Mouse (Mus musculus) heart, embryonic 12.5 days (tissue): ENCODE data around the gene Rhbdd2. TPM values are rescaled to one million over a fixed set of nuclear protein-coding genes. Genes with fewer than 3 reads are reported as not detected.

Experiments
- ATAC-seq: fragments of 200-750 bp; cut with Nextera tagmentation; 2 replicates; pipeline ENCODE4 v1.8.0; 2017; ENCODE audit warnings: moderate TSS enrichment, moderate library complexity; ENCODE audit not compliant: insufficient number of reproducible peaks, low FRiP score
- H3K27ac ChIP-seq: fragments of 300-500 bp; sonication (generic); 2 replicates; pipeline ENCODE4 v1.5.1; 2016; ENCODE audit warnings: mild to moderate bottlenecking, moderate library complexity; ENCODE audit not compliant: poor library complexity, severe bottlenecking
- H3K27me3 ChIP-seq: fragments of 300-500 bp; sonication (generic); replicated peaks from 2 replicates; pipeline ENCODE4 v1.6.1; 2016; ENCODE audit warnings: mild to moderate bottlenecking, moderate library complexity
- H3K36me3 ChIP-seq: fragments of 300-500 bp; sonication (generic); 2 replicates; pipeline ENCODE4 v1.6.1; 2016; ENCODE audit warnings: mild to moderate bottlenecking, moderate library complexity
- H3K4me1 ChIP-seq: fragments of 300-500 bp; sonication (generic); replicated peaks from 2 replicates; pipeline ENCODE4 v1.6.1; 2016; ENCODE audit warnings: mild to moderate bottlenecking
- H3K4me2 ChIP-seq: fragments of 300-500 bp; sonication (generic); 2 replicates; pipeline ENCODE4 v1.6.1; 2016; ENCODE audit warnings: mild to moderate bottlenecking, moderate library complexity
- H3K4me3 ChIP-seq: fragments of 300-500 bp; sonication (generic); 2 replicates; pipeline ENCODE4 v1.5.1; 2016; ENCODE audit warnings: mild to moderate bottlenecking
- H3K9ac ChIP-seq: fragments of 300-500 bp; sonication (generic); 2 replicates; pipeline ENCODE4 v1.6.1; 2016; ENCODE audit warnings: mild to moderate bottlenecking, moderate library complexity
- H3K9me3 ChIP-seq: fragments of 300-500 bp; sonication (generic); replicated peaks from 2 replicates; pipeline ENCODE4 v1.6.1; 2016; ENCODE audit warnings: mild to moderate bottlenecking, moderate library complexity
- WGBS: fragments of 180-500 bp; shearing (Covaris S2); methylation state at CpG from one replicate; pipeline ENCODE4 v1.1.7; 2016; 5-methylcytosine and 5-hydroxymethylcytosine counted together
- polyA plus RNA-seq: library from polyadenylated mRNA; unstranded; fragments of >200 nt; fragmentation: Nextera tagmentation; extraction: Ambion mirVana; gene quantifications from 2 replicates; pipeline ENCODE4 v1.2.1, GENCODE M21; 2016

Rhbdd2 gene
- polyA plus RNA-seq, 1 experiment from 2014 or later: 39.2 TPM

- Histone ChIP-seq H3K9ac (no peak overlapping the region), H3K27ac (no peak overlapping the region), H3K4me2 (no peak overlapping the region), H3K36me3 (no peaks in the 10 kb centered on the region), H3K4me3 (no peak overlapping the region), H3K27me3 (no peaks in the 10 kb centered on the region), H3K4me1 (no peaks in the 10 kb centered on the region), H3K9me3 (peaks cover 6% of the 10 kb centered on the region; the same call in 1 of the 2 replicates)
- ATAC-seq: no peak
- 87% methylated on average over 5 of the region's 5 CpGs for WGBS
Measured at GRCm38 (mm10) chr5:135666890-135667289, 34.5 kb downstream of the Rhbdd2 start.

- WGBS: 76% methylated on average over 7 of the region's 7 CpGs
- no peak for ATAC-seq
- peaks cover 6% of the 10 kb centered on the region; the same call in 1 of the 2 replicates for H3K9me3 ChIP-seq
- H3K4me3 ChIP-seq: no peak overlapping the region
- H3K27ac ChIP-seq: no peak overlapping the region
- no peaks in the 10 kb centered on the region for H3K4me1 ChIP-seq
- H3K9ac ChIP-seq: no peak overlapping the region
- no peaks in the 10 kb centered on the region for H3K27me3 ChIP-seq
- no peaks in the 10 kb centered on the region for H3K36me3 ChIP-seq
- H3K4me2 ChIP-seq: no peak overlapping the region
Measured at GRCm38 (mm10) chr5:135668071-135668470, 35.7 kb downstream of the Rhbdd2 start.

- ATAC-seq: no peak
- Histone ChIP-seq H3K4me3 (no peak within 1 kb of the TSS), H3K9me3 (peaks cover 6% of the 10 kb centered on the region; the same call in 1 of the 2 replicates), H3K4me2 (no peak within 1 kb of the TSS), H3K36me3 (no peaks in the 10 kb centered on the region), H3K27me3 (0 out of 2 replicates have a peak, but pooled peaks cover 5% of the 10 kb centered on the region), H3K4me1 (peaks cover 4% of the 10 kb centered on the region), H3K9ac (no peak within 1 kb of the TSS), H3K27ac (no peak within 1 kb of the TSS)
- WGBS: 19% methylated on average over 9 of the region's 9 CpGs
Measured at GRCm38 (mm10) chr5:135669741-135670275, 37.4 kb downstream of the Rhbdd2 start, which contains the start of gene Por. Gene Por, plus strand, starts transcription at chr5:135670033.

- H3K4me1 ChIP-seq: peaks cover 8% of the 10 kb centered on the region
- no peak overlapping the region for H3K27ac ChIP-seq
- peaks cover 10% of the 10 kb centered on the region for H3K27me3 ChIP-seq
- no peak overlapping the region for H3K4me2 ChIP-seq
- H3K9ac ChIP-seq: no peak overlapping the region
- H3K9me3 ChIP-seq: peaks cover 4% of the 10 kb centered on the region; the same call in 1 of the 2 replicates
- no peak for ATAC-seq
- H3K36me3 ChIP-seq: no peaks in the 10 kb centered on the region
- H3K4me3 ChIP-seq: no peak overlapping the region
- WGBS: 75% methylated on average over 2 of the region's 2 CpGs
Measured at GRCm38 (mm10) chr5:135670881-135671280, 38.5 kb downstream of the Rhbdd2 start.

- H3K36me3 ChIP-seq: no peaks in the 10 kb centered on the region
- H3K4me3 ChIP-seq: no peak overlapping the region
- WGBS: 61% methylated on average over 4 of the region's 4 CpGs
- no peaks in the 10 kb centered on the region for H3K9me3 ChIP-seq
- H3K27ac ChIP-seq: no peak overlapping the region
- H3K27me3 ChIP-seq: peaks cover 14% of the 10 kb centered on the region
- peaks cover 8% of the 10 kb centered on the region for H3K4me1 ChIP-seq
- H3K4me2 ChIP-seq: no peak overlapping the region
- H3K9ac ChIP-seq: no peak overlapping the region
- ATAC-seq: no peak
Measured at GRCm38 (mm10) chr5:135672509-135672908, 40.1 kb downstream of the Rhbdd2 start.

GRCm38 (mm10) chr5:135672980-135673379 is 40.6 kb downstream of the Rhbdd2 start:
- H3K27ac ChIP-seq: no peak overlapping the region
- ATAC-seq: no peak
- WGBS: 48% methylated on average over 5 of the region's 5 CpGs
- H3K9me3 ChIP-seq: no peaks in the 10 kb centered on the region
- no peak overlapping the region for H3K4me2 ChIP-seq
- H3K4me3 ChIP-seq: no peak overlapping the region
- no peaks in the 10 kb centered on the region for H3K36me3 ChIP-seq
- peaks cover 8% of the 10 kb centered on the region for H3K4me1 ChIP-seq
- no peak overlapping the region for H3K9ac ChIP-seq
- peaks cover 14% of the 10 kb centered on the region for H3K27me3 ChIP-seq

GRCm38 (mm10) chr5:135674349-135674775 is 41.9 kb downstream of the Rhbdd2 start:
- 0 out of 2 replicates have a peak overlapping the region, but pooled peaks have one; percentile 24 for H3K4me2 ChIP-seq
- peaks cover 14% of the 10 kb centered on the region for H3K27me3 ChIP-seq
- ATAC-seq: no peak
- no peaks in the 10 kb centered on the region for H3K36me3 ChIP-seq
- no peaks in the 10 kb centered on the region for H3K9me3 ChIP-seq
- H3K4me3 ChIP-seq: no peak overlapping the region
- H3K4me1 ChIP-seq: peaks cover 8% of the 10 kb centered on the region
- H3K27ac ChIP-seq: no peak overlapping the region
- no peak overlapping the region for H3K9ac ChIP-seq
- WGBS: 35% methylated on average over 3 of the region's 3 CpGs

- Histone ChIP-seq H3K27me3 (peaks cover 14% of the 10 kb centered on the region), H3K36me3 (no peaks in the 10 kb centered on the region), H3K9ac (no peak overlapping the region), H3K4me3 (no peak overlapping the region), H3K4me2 (0 out of 2 replicates have a peak overlapping the region, but pooled peaks have one; percentile 24), H3K4me1 (peaks cover 8% of the 10 kb centered on the region), H3K9me3 (no peaks in the 10 kb centered on the region), H3K27ac (no peak overlapping the region)
- ATAC-seq: no peak
- 3% methylated on average over 11 of the region's 11 CpGs for WGBS
Measured at GRCm38 (mm10) chr5:135674821-135675220, 42.4 kb downstream of the Rhbdd2 start.

GRCm38 (mm10) chr5:135676696-135677095 is 44.3 kb downstream of the Rhbdd2 start:
- no peaks in the 10 kb centered on the region for H3K9me3 ChIP-seq
- ATAC-seq: no peak
- no peak overlapping the region for H3K27ac ChIP-seq
- H3K4me2 ChIP-seq: no peak overlapping the region
- peaks cover 8% of the 10 kb centered on the region for H3K4me1 ChIP-seq
- H3K9ac ChIP-seq: no peak overlapping the region
- 72% methylated on average over 3 of the region's 3 CpGs for WGBS
- H3K27me3 ChIP-seq: peaks cover 14% of the 10 kb centered on the region
- H3K4me3 ChIP-seq: no peak overlapping the region
- no peaks in the 10 kb centered on the region for H3K36me3 ChIP-seq

GRCm38 (mm10) chr5:135677251-135677650 is 44.8 kb downstream of the Rhbdd2 start:
- Histone ChIP-seq H3K9ac (no peak overlapping the region), H3K4me2 (no peak overlapping the region), H3K9me3 (no peaks in the 10 kb centered on the region), H3K4me1 (peaks cover 8% of the 10 kb centered on the region), H3K27ac (no peak overlapping the region), H3K27me3 (peaks cover 14% of the 10 kb centered on the region), H3K4me3 (no peak overlapping the region), H3K36me3 (no peaks in the 10 kb centered on the region)
- no peak for ATAC-seq
- WGBS: 60% methylated on average over 2 of the region's 2 CpGs

GRCm38 (mm10) chr5:135678481-135678880 is 46.1 kb downstream of the Rhbdd2 start:
- peaks cover 8% of the 10 kb centered on the region for H3K4me1 ChIP-seq
- no peaks in the 10 kb centered on the region for H3K9me3 ChIP-seq
- no peak overlapping the region for H3K4me3 ChIP-seq
- no peak overlapping the region for H3K27ac ChIP-seq
- no peak overlapping the region for H3K4me2 ChIP-seq
- H3K27me3 ChIP-seq: peaks cover 14% of the 10 kb centered on the region
- H3K9ac ChIP-seq: no peak overlapping the region
- 82% methylated on average over 6 of the region's 6 CpGs for WGBS
- ATAC-seq: no peak
- no peaks in the 10 kb centered on the region for H3K36me3 ChIP-seq
